Mouse (Mus musculus) ovary, adult 10 weeks (tissue): ENCODE results near the gene Otog. TPM values are rescaled to one million over a fixed set of nuclear protein-coding genes. Genes with fewer than 3 reads are reported as not detected.

Source experiments
- polyA plus RNA-seq: library from polyadenylated mRNA; stranded (reverse); fragments of 350-450 nt; fragmentation: Illumina TruSeq; extraction: RNeasy Lipid Tissue Mini Kit (QIAGEN cat#74804); gene quantifications from one replicate; pipeline ENCODE4 v1.2.3, GENCODE M21; 2014

Gene Otog
- not detected for polyA plus RNA-seq

DNA sequence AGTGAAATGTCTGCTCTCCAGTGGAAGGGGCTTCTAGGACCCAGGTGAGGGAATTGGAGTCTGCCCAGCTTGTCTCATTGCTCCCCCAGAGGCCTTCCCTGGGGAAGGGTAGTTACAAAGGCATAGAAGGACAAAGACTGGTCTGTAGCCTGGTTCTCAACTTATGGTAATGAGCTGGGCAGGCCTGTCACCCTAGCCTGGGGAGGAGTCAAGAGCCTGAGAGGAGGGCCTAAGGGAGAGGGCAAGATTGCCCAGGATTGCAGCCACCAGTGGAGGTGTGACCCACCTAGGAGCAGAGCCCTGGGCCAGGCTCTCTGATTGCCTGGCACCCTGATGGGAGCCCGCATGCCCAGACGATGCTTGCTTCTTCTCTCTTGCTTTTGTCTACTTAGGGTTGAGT, at the start of gene Otog:
TSS of gene Otog (plus strand) at position 292 of the 400 bp plus-strand sequence.

DNA sequence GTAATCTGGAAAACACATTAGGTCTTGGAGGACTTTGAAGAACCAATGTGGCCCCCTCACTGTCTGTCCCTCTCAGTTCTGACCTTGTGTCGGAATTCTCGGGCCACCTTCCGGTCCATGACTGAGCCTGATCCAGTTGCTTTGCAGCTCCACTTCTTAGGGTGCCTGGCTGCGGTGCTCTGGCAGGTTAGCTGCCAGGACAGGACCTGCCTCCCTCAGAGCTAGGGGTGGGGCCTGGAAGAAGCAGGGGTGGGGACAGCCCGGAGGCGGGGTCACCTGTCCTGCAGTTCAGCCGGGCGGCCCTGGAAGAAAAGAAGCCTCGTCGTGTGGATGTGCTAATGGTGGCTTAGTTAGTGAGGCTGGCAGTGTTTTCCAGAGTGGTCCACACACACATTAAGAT, 2.4 kb upstream of the Otog start, which contains the start of gene Ush1c:
TSS of gene Ush1c (minus strand) at position 158 of the 400 bp plus-strand sequence.

Other genes with a start within 250 kb of the Otog start
- gene Abcc6, start 210.7 kb upstream of the Otog start, polyA plus RNA-seq: not detected
- 4.2 TPM for gene Nomo1, start 207.3 kb upstream of the Otog start, polyA plus RNA-seq
- gene Kcnj11, start 140.2 kb upstream of the Otog start, polyA plus RNA-seq: not detected
- not detected for gene Abcc8, start 61.0 kb upstream of the Otog start, polyA plus RNA-seq
- not detected for gene Ush1c, start 2.5 kb upstream of the Otog start, polyA plus RNA-seq
- gene Myod1, start 135.5 kb downstream of the Otog start, polyA plus RNA-seq: not detected
- gene Kcnc1, start 155.5 kb downstream of the Otog start, polyA plus RNA-seq: not detected